Mouse (Mus musculus): ENCODE results near the gene Cdc6.
A peak's percentile ranks its signal among the peaks of the same experiment; 100 is the strongest.

DNA sequence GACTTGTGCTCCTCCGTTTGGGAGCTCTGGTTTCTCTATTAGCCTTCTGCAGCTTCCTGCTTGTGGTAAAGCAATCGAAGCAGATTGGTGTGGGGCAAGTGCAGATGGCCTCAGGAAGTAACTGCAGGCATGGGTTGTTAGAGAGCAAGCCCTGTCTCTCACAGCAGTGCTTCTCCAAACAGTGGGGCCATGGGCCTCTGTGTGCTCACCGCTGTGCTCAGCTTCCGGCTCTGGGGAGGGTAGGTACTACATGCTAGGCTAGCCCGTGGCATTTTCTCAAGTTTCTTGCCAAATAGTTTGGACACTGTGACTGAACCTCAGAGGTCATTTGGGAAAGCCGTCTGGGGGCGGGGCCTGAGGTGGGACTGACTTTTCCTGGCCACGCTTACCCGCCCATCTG, 10.6 kb downstream of the Cdc6 start:
- no peak for TF ChIP-seq POLR2A (IDR thresholded peaks at IDR 0.05; ENCODE audit: low read depth, low read length)
- peak; percentile 27; the same call in 1 of the 2 replicates for TF ChIP-seq CTCF (conservative IDR thresholded peaks at IDR 0.05; ENCODE audit: insufficient read depth, insufficient read length, low read depth, low read length)
